ENCODE assay signal across 21 mouse cellular contexts in genomic region chr15:93502703-93503102, GRCm38 (mm10).
DNase-seq lines count a peak whose midpoint lies in the region; ATAC-seq and TF ChIP-seq lines count a peak whose summit lies in the region.
"Had no signal": no experiment of that assay in that cellular context is flagged by ENCODE, and none has a peak within 500 bp of the region (broad histone marks: within the 10 kb centered on the region; RNA-seq: fewer than 3 reads in every experiment).

No protein-coding gene starts in this region.

- H3K4me1 ChIP-seq in kidney, adult 2 months (ENCODE audit: control insufficient read depth, insufficient read depth, low read length), result no peaks in the 10 kb centered on the region
- H3K4me1 ChIP-seq in testis, adult 2 months (ENCODE audit: control insufficient read depth, insufficient read depth, low read length), result peaks cover 5% of the 10 kb centered on the region
- peaks cover 3% of the 10 kb centered on the region; the same call in 1 of the 2 replicates for H3K4me1 ChIP-seq in forebrain, embryonic 16.5 days (replicated peaks; ENCODE audit: control insufficient read depth, insufficient read depth, low read length)
- H3K4me1 ChIP-seq: embryonic facial prominence, embryonic 15.5 days; forebrain, embryonic 12.5 days; heart, embryonic 10.5 days had no signal

- TF ChIP-seq CTCF in kidney, adult 2 months (conservative IDR thresholded peaks at IDR 0.05; ENCODE audit: insufficient read depth, insufficient read length, low read depth, low read length), result 0 out of 2 replicates have a peak, but pooled peaks have one; percentile 1
- TF ChIP-seq CTCF in testis, adult 2 months (IDR thresholded peaks at IDR 0.05; ENCODE audit: control insufficient read depth, insufficient read depth, insufficient replicate concordance, low read depth, low read length), result no peak

- H3K9me3 ChIP-seq in forebrain, embryonic 16.5 days (ENCODE audit: control insufficient read depth, low read length), result no peaks in the 10 kb centered on the region
- H3K9me3 ChIP-seq: embryonic facial prominence, embryonic 15.5 days; forebrain, embryonic 12.5 days; heart, embryonic 10.5 days had no signal

- no peak overlapping the region for H3K27ac ChIP-seq in kidney, adult 2 months (ENCODE audit: insufficient read depth, low read depth, low read length)
- no peak overlapping the region for H3K27ac ChIP-seq in testis, adult 2 months (ENCODE audit: control insufficient read depth, insufficient read depth, low read depth, low read length)
- no peak overlapping the region for H3K27ac ChIP-seq in forebrain, embryonic 16.5 days (ENCODE audit: low read length)
- H3K27ac ChIP-seq: embryonic facial prominence, embryonic 15.5 days; forebrain, embryonic 12.5 days; heart, embryonic 10.5 days; hindbrain, embryonic 14.5 days had no signal

- 96% methylated on average over 9 of the region's 9 CpGs for WGBS in kidney, adult 2 months
- WGBS in forebrain, embryonic 16.5 days, result 93% methylated on average over 9 of the region's 9 CpGs

- H3K36me3 ChIP-seq in kidney, adult 2 months (ENCODE audit: control insufficient read depth, insufficient read depth, low read length), result no peaks in the 10 kb centered on the region; the same call in none of the 2 replicates
- H3K36me3 ChIP-seq in testis, adult 2 months (ENCODE audit: control insufficient read depth, insufficient read depth, low read length), result no peaks in the 10 kb centered on the region
- H3K36me3 ChIP-seq in forebrain, embryonic 16.5 days (ENCODE audit: control insufficient read depth, insufficient read depth), result peaks cover 9% of the 10 kb centered on the region; the same call in 1 of the 2 replicates

- no peak overlapping the region for H3K4me3 ChIP-seq in kidney, adult 2 months (ENCODE audit: insufficient read depth, low read depth, low read length)
- H3K4me3 ChIP-seq in testis, adult 2 months (ENCODE audit: control insufficient read depth, low read depth, low read length), result peak overlapping the region; percentile 79
- no peak overlapping the region for H3K4me3 ChIP-seq in forebrain, embryonic 16.5 days (replicated peaks; ENCODE audit: low read length)
- H3K4me3 ChIP-seq: embryonic facial prominence, embryonic 15.5 days; forebrain, embryonic 12.5 days; heart, embryonic 10.5 days had no signal

- H3K9ac ChIP-seq in forebrain, embryonic 16.5 days (replicated peaks; ENCODE audit: low read depth, low read length), result no peak overlapping the region
- H3K9ac ChIP-seq: embryonic facial prominence, embryonic 15.5 days; forebrain, embryonic 12.5 days; hindbrain, embryonic 14.5 days had no signal

- TF ChIP-seq POLR2A in kidney, adult 2 months (IDR thresholded peaks at IDR 0.05; ENCODE audit: low read depth, low read length), result no peak
- no peak for TF ChIP-seq POLR2A in testis, adult 2 months (IDR thresholded peaks at IDR 0.05; ENCODE audit: control insufficient read depth, low read depth, low read length)

- DNase-seq in kidney, adult 2 months, result no peak
- DNase-seq in kidney, postnatal 10 days, result no peak
- no peak for DNase-seq in testis, postnatal 10 days (ENCODE audit: low spot score)
- DNase-seq in R1 (ENCODE audit: low read depth, low spot score), result peak; percentile 70
- DNase-seq in T-cell, adult 2 months (ENCODE audit: low spot score), result no peak
- DNase-seq: adrenal gland, adult 2 months; cerebellum, postnatal 10 days; embryo, embryonic 11 days; gastrocnemius, postnatal 10 days; heart, postnatal 10 days; kidney, adult 11 months; kidney, postnatal 36 days; lung, postnatal 14 days; spleen, adult 18-20 months; thymus, postnatal 14 days had no signal

- no peaks in the 10 kb centered on the region for H3K27me3 ChIP-seq in kidney, adult 2 months (replicated peaks; ENCODE audit: control insufficient read depth, insufficient read depth, low read length)
- no peaks in the 10 kb centered on the region for H3K27me3 ChIP-seq in testis, adult 2 months (ENCODE audit: control insufficient read depth, insufficient read depth, low read length)
- H3K27me3 ChIP-seq in forebrain, embryonic 16.5 days (replicated peaks; ENCODE audit: control insufficient read depth, insufficient read depth, low read length), result no peaks in the 10 kb centered on the region
- H3K27me3 ChIP-seq: embryonic facial prominence, embryonic 15.5 days; forebrain, embryonic 12.5 days had no signal

- no peak overlapping the region for H3K4me2 ChIP-seq in forebrain, embryonic 16.5 days (ENCODE audit: low read length)
- H3K4me2 ChIP-seq: embryonic facial prominence, embryonic 15.5 days; forebrain, embryonic 12.5 days; hindbrain, embryonic 14.5 days had no signal

- ATAC-seq in forebrain, embryonic 16.5 days, result no peak
